Mouse (Mus musculus): ENCODE measurements at regions not wholly inside any gene's neighbourhood (a gene's known extent, or its start where the extent isn't known, plus 50 kb on each side); places are given as distances from the start of the nearest gene placed in this dataset.

DNA sequence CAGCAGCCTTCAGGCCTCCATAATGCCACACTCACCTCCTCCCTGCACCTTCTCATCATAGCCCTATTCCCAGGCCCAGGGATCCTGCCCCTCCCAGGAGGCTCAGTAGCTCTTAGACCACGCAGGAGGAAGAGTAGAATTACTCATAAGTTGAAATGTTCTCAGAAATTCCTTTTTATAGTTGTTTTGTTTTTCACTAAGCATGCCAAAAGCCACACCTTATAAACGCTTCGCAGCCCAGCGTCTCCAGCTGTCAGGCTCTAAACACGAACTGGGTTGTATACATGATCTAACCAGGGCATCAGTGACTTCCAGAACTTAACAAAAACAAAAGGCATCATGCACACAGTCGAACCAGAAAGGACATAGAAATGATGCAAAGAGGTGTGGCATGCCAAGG lies 101.9 kb downstream of the Irs2 start:
- DNase-seq (ENCODE audit: low read depth), result no peak

GRCm38 (mm10) chr8:10905761-10906160 lies 102.5 kb downstream of the Irs2 start:
- no peak for DNase-seq (ENCODE audit: low read depth)

- DNase-seq (ENCODE audit: low read depth), result no peak
These were observed 104.3 kb downstream of the Irs2 start for GRCm38 (mm10) chr8:10903957-10904356.

DNA sequence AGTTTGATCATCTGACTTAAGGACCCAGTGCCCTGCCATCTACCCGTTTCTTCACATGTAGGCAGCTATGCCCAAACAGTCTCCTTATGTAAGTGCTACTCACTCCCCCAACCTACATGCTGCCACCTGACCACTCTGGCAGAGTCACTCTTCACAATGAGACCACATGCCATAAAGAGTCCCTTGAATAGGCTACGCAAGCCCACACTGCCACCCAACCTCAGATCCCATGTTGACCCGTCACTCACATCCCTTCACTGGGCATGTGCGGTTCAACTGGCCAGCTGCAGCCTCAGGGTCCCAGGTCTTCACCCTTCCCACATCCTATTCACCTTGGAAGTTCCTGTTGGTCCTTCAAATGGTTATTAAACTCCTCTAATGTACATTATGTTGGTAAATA lies 106.3 kb downstream of the Irs2 start:
- DNase-seq (ENCODE audit: low read depth), result no peak

GRCm38 (mm10) chr8:10901014-10901413 lies 107.2 kb downstream of the Irs2 start:
- no peak for DNase-seq (ENCODE audit: low read depth)

DNA sequence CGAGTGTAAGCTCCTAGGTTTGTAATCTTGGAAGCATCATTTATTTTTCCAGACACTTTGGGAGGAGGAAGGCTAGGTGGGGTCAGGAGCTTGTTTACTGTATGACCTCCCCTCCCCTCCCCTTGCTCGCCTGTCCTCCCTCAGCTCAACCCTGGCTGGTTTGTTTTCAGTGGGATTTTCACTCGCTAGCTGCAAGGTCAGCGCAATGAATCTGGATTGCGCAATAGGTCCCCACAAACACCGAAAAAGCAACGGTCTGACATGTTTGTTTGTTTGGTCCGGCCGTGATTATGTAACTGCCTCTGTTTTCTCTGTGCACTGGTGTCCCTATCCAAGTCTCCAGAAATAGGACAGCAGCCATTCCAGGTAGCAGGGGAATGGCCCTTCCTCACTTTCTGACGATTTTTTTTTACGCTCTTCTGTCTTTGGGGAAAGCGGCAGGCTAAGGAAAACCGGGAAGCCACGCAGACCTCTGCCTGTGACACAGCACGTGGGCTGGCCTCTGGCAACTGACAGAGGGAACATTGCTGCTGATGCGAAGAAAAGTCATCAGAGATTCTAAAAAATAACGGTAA lies 108.6 kb downstream of the Irs2 start:
- DNase-seq (ENCODE audit: low read depth), result no peak

- no peak for DNase-seq (ENCODE audit: low read depth)
These were observed 109.4 kb downstream of the Irs2 start for GRCm38 (mm10) chr8:10898562-10899527.

DNA sequence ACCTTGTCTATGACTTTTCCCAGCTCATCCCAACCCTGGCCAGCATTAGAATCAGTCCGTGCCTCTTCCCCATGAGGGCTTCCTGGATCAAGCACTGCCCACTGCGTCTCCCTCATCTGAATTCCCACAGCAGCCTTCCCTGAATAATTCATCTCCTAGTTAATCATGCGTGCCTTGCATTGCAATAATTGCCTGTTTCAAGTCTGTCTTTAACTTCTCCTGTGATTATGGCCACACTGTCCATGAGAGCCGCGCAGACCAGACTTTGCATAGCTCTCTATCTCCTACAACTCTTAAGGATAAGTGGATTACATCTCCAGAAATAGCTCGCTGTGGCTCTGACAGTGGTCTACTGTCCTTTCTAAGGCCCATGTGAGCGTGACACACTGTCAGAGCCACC lies 110.7 kb downstream of the Irs2 start:
- DNase-seq (ENCODE audit: low read depth), result no peak

GRCm38 (mm10) chr8:10895178-10895577 lies 113.1 kb downstream of the Irs2 start:
- no peak for DNase-seq (ENCODE audit: low read depth)

GRCm38 (mm10) chr8:10894306-10894705 lies 114.0 kb downstream of the Irs2 start:
- no peak for DNase-seq (ENCODE audit: low read depth)

DNA sequence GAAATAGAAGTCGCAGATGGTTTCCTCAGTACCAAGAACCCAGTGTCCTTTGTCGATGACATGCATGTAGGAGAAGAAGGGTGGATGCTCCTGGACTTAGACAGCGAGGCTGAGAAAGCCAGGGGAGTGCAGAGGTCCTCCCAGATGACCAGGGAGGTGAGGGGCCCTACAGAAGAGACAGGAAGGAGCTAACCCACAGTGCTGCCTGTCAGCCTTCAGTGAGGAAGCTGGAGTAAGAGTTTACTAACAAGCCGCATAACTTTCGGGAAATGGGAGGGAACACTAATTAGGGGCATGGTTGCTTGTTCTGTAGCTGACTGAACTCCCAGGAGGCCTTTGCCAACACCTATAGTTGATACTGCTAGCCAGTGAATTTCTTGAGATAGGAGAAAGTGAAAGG lies 114.5 kb downstream of the Irs2 start:
- no peak for DNase-seq (ENCODE audit: low read depth)

- DNase-seq (ENCODE audit: low read depth), result no peak
These were observed 116.4 kb downstream of the Irs2 start for GRCm38 (mm10) chr8:10891906-10892305.

DNA sequence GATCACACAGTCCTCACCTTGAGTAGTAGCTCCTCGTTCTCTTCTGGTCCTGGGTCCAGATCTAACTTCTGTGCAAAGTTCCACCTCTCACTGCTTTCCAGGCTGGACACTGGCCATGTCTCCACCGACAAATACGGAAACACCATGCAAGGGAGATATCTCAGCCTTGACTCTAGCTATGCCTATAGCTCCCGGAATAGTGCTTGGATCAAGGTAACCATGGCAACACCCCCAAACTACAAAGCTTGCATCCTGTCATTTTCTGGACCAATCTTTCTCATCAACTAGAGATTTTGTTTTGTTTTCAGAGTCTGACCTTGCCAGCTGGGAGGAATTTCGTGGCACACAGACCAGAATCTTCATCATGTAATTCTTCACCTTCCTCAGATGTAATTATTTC lies 116.8 kb downstream of the Irs2 start:
- no peak for DNase-seq (ENCODE audit: low read depth)

DNA sequence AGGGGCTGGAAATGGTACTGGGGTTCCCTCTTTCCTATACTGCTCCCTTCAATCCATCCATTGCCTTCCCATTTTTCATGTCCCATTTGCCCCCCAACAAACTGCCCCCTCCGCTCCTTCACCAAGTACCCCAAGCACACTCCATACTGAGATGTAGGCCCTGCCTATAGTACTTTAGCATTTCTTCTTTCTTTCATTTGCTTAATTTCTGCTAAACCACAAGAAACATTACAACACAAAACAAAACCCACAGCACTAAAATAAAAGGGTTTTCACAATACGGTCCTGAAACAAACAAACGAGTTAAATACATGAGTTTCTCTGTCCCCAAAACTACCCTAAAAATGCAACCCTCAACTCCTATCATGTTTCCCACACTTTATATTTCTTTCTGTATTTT lies 122.8 kb downstream of the Irs2 start:
- no peak for DNase-seq (ENCODE audit: low read depth)

DNA sequence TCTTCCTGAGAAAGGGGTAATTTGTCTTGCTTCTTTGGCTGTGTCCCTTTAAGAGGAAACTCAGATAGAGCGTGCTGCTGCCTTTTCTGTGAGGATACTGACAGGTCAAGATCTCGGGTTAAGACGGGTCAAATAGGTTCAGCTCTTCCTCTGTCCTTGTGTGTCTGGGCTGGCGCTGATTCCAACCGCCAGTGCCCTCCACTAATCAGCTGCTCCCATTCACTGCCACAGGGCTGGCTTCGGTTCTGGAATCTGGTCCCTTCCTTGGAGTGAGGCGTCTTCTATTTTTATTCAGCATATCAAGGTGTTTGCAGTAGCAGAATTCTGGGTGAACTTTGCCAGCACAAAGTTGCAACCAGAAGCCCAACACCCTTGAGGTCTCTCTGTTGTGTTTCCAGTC lies 124.8 kb downstream of the Irs2 start:
- no peak for DNase-seq (ENCODE audit: low read depth)

DNA sequence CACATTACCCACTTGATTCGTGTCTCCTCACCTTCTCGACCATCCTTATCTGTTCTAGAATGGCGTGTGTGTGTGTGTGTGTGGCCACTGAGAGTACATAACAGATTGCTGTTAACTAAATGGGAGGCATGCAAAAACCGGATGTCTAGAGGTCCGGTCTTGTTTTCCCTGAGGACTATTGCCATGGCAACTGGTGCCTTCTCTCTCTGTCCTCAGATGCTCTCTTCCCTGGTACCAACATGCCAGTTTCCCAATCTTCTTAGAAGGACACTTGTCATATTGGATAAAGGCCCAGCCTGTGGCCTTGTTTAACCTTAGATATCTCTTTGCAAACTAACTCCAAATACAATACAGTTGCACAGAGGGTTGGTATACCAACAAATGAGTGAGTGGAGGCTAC lies 125.9 kb downstream of the Irs2 start:
- no peak for DNase-seq (ENCODE audit: low read depth)

- no peak for DNase-seq (ENCODE audit: low read depth)
These were observed 128.4 kb downstream of the Irs2 start for GRCm38 (mm10) chr8:10879883-10880282.

DNA sequence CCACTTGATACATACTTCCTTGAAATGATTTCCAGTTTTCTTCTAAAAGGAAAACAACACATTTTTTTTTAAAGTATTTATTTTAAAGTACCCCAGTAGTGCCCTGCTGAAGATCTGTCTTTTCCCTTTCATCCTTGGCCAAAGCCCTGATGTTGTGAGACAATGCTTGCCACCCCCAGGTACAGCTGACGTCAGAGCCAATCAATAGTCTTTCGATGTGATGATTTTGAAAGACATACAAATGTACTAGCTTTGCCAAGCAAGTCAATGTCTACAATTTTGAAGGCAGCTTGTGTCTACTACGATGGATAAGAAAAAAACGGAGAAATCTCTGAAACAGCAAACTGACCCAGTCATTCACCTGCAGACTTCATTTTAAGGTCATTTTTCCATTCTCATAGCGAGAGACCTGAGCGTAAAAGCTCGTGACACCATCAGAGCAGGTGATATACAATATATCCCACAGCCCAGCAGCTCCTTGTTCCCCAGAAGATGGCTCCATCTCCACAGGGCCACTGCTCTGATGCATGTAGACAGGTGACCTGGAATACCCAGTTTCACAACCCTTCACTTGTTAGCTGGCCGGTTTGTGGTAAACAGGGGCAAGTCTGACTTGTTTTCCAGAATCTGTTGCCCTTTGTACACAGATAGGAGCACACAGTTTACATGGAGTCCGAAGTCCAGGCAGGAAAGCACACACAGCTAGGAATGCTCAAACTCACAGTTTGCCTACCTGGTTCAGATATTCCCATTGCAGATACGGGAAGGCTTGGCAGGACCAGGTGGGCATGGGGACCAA lies 129.0 kb downstream of the Irs2 start:
- no peak for DNase-seq (ENCODE audit: low read depth)

- DNase-seq (ENCODE audit: low read depth), result peak; percentile 39
These were observed 129.9 kb downstream of the Irs2 start for GRCm38 (mm10) chr8:10878371-10878770.

DNA sequence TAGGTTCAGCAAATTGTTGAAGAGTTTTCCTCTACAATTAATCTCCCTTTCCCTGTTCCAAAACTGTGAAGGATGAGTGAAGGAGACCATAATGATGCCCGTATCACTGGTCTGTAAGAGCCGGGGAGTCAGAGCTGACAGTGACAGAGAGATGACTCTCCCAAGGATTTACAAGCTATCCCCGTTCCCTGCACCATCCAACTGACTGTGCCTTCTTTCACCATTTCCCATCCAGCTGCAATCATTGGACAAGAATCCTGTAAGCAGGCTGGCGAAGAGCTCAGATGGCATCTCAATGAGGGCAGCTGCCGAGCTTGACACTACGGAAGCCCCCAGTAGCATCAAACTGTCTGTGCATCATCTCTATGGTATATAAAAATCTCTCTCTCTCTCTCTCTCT lies 133.1 kb downstream of the Irs2 start:
- no peak for DNase-seq (ENCODE audit: low read depth)

DNA sequence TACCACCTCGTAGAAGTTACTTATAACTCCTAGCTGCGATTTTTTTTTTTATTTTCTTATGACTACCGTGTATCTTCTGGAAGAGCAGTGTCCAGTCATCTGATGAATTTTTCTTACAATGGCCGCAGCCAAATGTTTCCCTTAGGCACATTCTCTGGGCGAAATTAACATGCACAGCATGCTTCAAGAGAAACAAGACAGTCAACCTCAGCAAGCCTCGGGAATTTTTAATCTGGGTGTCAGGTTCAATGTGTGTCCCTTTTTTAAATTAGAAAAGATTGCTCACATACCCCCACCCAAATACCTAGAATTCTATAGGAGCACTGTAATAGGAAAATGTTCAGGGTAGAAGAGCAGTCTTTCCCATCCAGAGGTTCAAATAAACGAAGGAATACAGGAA lies 136.8 kb downstream of the Irs2 start:
- no peak for DNase-seq (ENCODE audit: low read depth)

- DNase-seq (ENCODE audit: low read depth), result no peak
These were observed 137.7 kb downstream of the Irs2 start for GRCm38 (mm10) chr8:10870423-10871055.
